Mouse (Mus musculus) intestine, embryonic 14.5 days (tissue): ENCODE measurements around the gene Hoxd1. TPM values are rescaled to one million over a fixed set of nuclear protein-coding genes. Genes with fewer than 3 reads are reported as not detected.

Experiments used
- microRNA counts: library from miRNA; unstranded; fragments of <30 nt; microRNA quantifications from one replicate; lab custom pipeline; 2016
- microRNA-seq: library from miRNA; unstranded; fragments of <30 nt; microRNA quantifications from one replicate; pipeline ENCODE4, GENCODE M21; 2016
- polyA plus RNA-seq: library from polyadenylated mRNA; unstranded; fragments of >200 nt; fragmentation: Nextera tagmentation; extraction: Ambion mirVana; gene quantifications from 2 replicates; pipeline ENCODE4 v1.2.1, GENCODE M21; 2014

Gene Hoxd1
- polyA plus RNA-seq, 1 experiment from 2014 or later: not detected

MicroRNAs encoded within 50 kb of the gene (microRNA counts, 519-probe panel; counts per million panel counts)
- microRNA mmu-miR-10b (lab: Ali Mortazavi, UCI): 4,849 counts per million, percentile 82 among the panel's probes with 10 or more counts

Small RNA genes lying within 50 kb of the gene (microRNA-seq; reads per million reads assigned to microRNA genes)
- gene Mir10b: 50,239 reads per million, percentile 100 among the genes with 10 or more reads in this experiment

Other genes starting within 250 kb of the Hoxd1 start
- 22.5 and 23.7 TPM in 2 replicates for gene Lnpk, start 183.5 kb upstream of the Hoxd1 start, polyA plus RNA-seq
- gene Evx2, start 103.4 kb upstream of the Hoxd1 start, polyA plus RNA-seq: not detected in 2 replicates
- gene Hoxd13, start 94.7 kb upstream of the Hoxd1 start, polyA plus RNA-seq: not detected in 2 replicates
- gene Hoxd12, start 88.0 kb upstream of the Hoxd1 start, polyA plus RNA-seq: 0.24 and 0.34 TPM in 2 replicates
- gene Hoxd11, start 83.4 kb upstream of the Hoxd1 start, polyA plus RNA-seq: 3.6 and 4.2 TPM in 2 replicates
- gene Hoxd10, start 71.1 kb upstream of the Hoxd1 start, polyA plus RNA-seq: 7.8 and 13.7 TPM in 2 replicates
- 3.9 and 6.8 TPM in 2 replicates for gene Hoxd9, start 65.3 kb upstream of the Hoxd1 start, polyA plus RNA-seq
- 6.1 and 8.4 TPM in 2 replicates for gene Hoxd8, start 58.4 kb upstream of the Hoxd1 start, polyA plus RNA-seq
- 27.6 and 27.8 TPM in 2 replicates for gene Hoxd3, start 51.1 kb upstream of the Hoxd1 start, polyA plus RNA-seq
- 1.6 and 2.9 TPM in 2 replicates for gene Hoxd4, start 51.1 kb upstream of the Hoxd1 start, polyA plus RNA-seq
- 0.38 and 0.66 TPM in 2 replicates for gene Gm28230, start 36.3 kb upstream of the Hoxd1 start, polyA plus RNA-seq
- gene Mtx2, start 62.8 kb downstream of the Hoxd1 start, polyA plus RNA-seq: 124 and 126 TPM in 2 replicates